Mouse (Mus musculus) neural tube, embryonic 13.5 days (tissue): ENCODE measurements around the gene Gpr3. TPM values are rescaled to one million over a fixed set of nuclear protein-coding genes. Genes with fewer than 3 reads are reported as not detected.
A peak's percentile ranks its signal among the peaks of the same experiment; 100 is the strongest.

Experiments
- ATAC-seq: fragments of 200-750 bp; cut with Nextera tagmentation; 2 replicates; pipeline ENCODE4 v1.8.0; 2017; ENCODE audit warnings: low read depth, mild to moderate bottlenecking, moderate TSS enrichment, moderate library complexity
- H3K27ac ChIP-seq: fragments of 300-500 bp; sonication (generic); replicated peaks from 2 replicates; pipeline ENCODE4 v1.5.1; 2015; ENCODE audit warnings: moderate library complexity, mild to moderate bottlenecking, inconsistent platforms
- H3K27me3 ChIP-seq: fragments of 300-500 bp; sonication (generic); 2 replicates; pipeline ENCODE4 v1.6.1; 2015; ENCODE audit warnings: mild to moderate bottlenecking, inconsistent platforms
- H3K36me3 ChIP-seq: fragments of 300-500 bp; sonication (generic); 2 replicates; pipeline ENCODE4 v1.6.1; 2015; ENCODE audit warnings: mild to moderate bottlenecking, inconsistent platforms
- H3K4me1 ChIP-seq: fragments of 300-500 bp; sonication (generic); replicated peaks from 2 replicates; pipeline ENCODE4 v1.6.1; 2015; ENCODE audit warnings: inconsistent platforms
- H3K4me2 ChIP-seq: fragments of 300-500 bp; sonication (generic); 2 replicates; pipeline ENCODE4 v1.6.1; 2015; ENCODE audit warnings: inconsistent platforms, mild to moderate bottlenecking, moderate library complexity
- H3K4me3 ChIP-seq: fragments of 300-500 bp; sonication (generic); 2 replicates; pipeline ENCODE4 v1.5.1; 2015; ENCODE audit warnings: mild to moderate bottlenecking, inconsistent platforms
- H3K9ac ChIP-seq: fragments of 300-500 bp; sonication (generic); 2 replicates; pipeline ENCODE4 v1.6.1; 2015; ENCODE audit warnings: moderate library complexity, mild to moderate bottlenecking, inconsistent platforms
- H3K9me3 ChIP-seq: fragments of 300-500 bp; sonication (generic); 2 replicates; pipeline ENCODE4 v1.6.1; 2016; ENCODE audit warnings: inconsistent platforms
- WGBS: fragments of 180-500 bp; shearing (Covaris S2); methylation state at CpG from one replicate; pipeline ENCODE4 v1.1.7; 2015; 5-methylcytosine and 5-hydroxymethylcytosine counted together
- polyA plus RNA-seq: library from polyadenylated mRNA; unstranded; fragments of >200 nt; fragmentation: Nextera tagmentation; extraction: Ambion mirVana; gene quantifications from 2 replicates; pipeline ENCODE4 v1.2.1, GENCODE M21; 2015

The Gpr3 gene
- polyA plus RNA-seq, 1 experiment from 2014 or later: 1.1 TPM

- Histone ChIP-seq H3K9me3 (no peaks in the 10 kb centered on the region), H3K9ac (peak overlapping the region; percentile 49), H3K27me3 (no peaks in the 10 kb centered on the region), H3K36me3 (peaks cover 10% of the 10 kb centered on the region), H3K4me3 (no peak overlapping the region), H3K4me2 (peak overlapping the region; percentile 27), H3K4me1 (peaks cover 29% of the 10 kb centered on the region), H3K27ac (peak overlapping the region; percentile 76)
- peak; percentile 69; the same call in 1 of the 2 replicates for ATAC-seq
- 53% methylated on average over 14 of the region's 14 CpGs for WGBS
These were observed 36.2 kb downstream of the Gpr3 start for GRCm38 (mm10) chr4:133175998-133176760.

GRCm38 (mm10) chr4:133175274-133175673 is 37.1 kb downstream of the Gpr3 start:
- Histone ChIP-seq H3K9me3 (no peaks in the 10 kb centered on the region), H3K4me2 (no peak overlapping the region), H3K9ac (no peak overlapping the region), H3K4me3 (no peak overlapping the region), H3K27ac (no peak overlapping the region), H3K4me1 (peaks cover 35% of the 10 kb centered on the region), H3K36me3 (peaks cover 10% of the 10 kb centered on the region), H3K27me3 (no peaks in the 10 kb centered on the region)
- WGBS: 85% methylated on average over 7 of the region's 7 CpGs
- no peak for ATAC-seq

DNA sequence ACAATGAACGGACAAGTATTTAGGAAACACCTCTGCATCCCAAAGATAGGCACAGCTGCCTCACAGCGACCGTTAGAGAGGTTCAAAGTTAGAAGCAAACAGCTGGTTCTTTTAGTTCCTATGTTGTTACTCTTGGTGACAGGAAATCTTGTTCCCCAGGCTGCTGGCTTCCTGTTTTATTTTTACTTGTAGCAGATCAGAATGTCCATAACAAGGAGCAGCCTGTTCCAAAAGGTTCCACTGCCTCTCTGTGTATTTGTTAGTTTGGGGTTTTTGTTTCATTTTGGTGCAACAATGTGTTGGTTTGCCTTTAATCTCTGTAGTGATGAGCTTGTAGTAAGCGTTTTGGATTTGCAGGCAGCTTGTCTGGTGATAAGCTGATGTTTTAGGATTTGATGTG is 38.0 kb downstream of the Gpr3 start:
- Histone ChIP-seq H3K27me3 (no peaks in the 10 kb centered on the region), H3K9me3 (no peaks in the 10 kb centered on the region), H3K4me1 (peaks cover 44% of the 10 kb centered on the region), H3K4me3 (no peak overlapping the region), H3K36me3 (peaks cover 5% of the 10 kb centered on the region), H3K9ac (no peak overlapping the region), H3K27ac (no peak overlapping the region), H3K4me2 (no peak overlapping the region)
- no peak for ATAC-seq
- 76% methylated on average over 4 of the region's 4 CpGs for WGBS

GRCm38 (mm10) chr4:133172451-133172850 is 39.9 kb downstream of the Gpr3 start:
- H3K36me3 ChIP-seq: no peaks in the 10 kb centered on the region
- no peak overlapping the region for H3K4me3 ChIP-seq
- H3K9ac ChIP-seq: no peak overlapping the region
- H3K4me1 ChIP-seq: peaks cover 43% of the 10 kb centered on the region
- H3K9me3 ChIP-seq: no peaks in the 10 kb centered on the region
- no peaks in the 10 kb centered on the region for H3K27me3 ChIP-seq
- no peak for ATAC-seq
- no peak overlapping the region for H3K27ac ChIP-seq
- WGBS: 94% methylated on average over 4 of the region's 4 CpGs
- H3K4me2 ChIP-seq: no peak overlapping the region

GRCm38 (mm10) chr4:133170616-133171015 is 41.7 kb downstream of the Gpr3 start:
- H3K4me3 ChIP-seq: no peak overlapping the region
- no peak overlapping the region for H3K9ac ChIP-seq
- H3K4me1 ChIP-seq: peaks cover 24% of the 10 kb centered on the region
- H3K9me3 ChIP-seq: no peaks in the 10 kb centered on the region
- no peaks in the 10 kb centered on the region for H3K27me3 ChIP-seq
- H3K27ac ChIP-seq: no peak overlapping the region
- no peak for ATAC-seq
- H3K4me2 ChIP-seq: no peak overlapping the region
- no peaks in the 10 kb centered on the region for H3K36me3 ChIP-seq

DNA sequence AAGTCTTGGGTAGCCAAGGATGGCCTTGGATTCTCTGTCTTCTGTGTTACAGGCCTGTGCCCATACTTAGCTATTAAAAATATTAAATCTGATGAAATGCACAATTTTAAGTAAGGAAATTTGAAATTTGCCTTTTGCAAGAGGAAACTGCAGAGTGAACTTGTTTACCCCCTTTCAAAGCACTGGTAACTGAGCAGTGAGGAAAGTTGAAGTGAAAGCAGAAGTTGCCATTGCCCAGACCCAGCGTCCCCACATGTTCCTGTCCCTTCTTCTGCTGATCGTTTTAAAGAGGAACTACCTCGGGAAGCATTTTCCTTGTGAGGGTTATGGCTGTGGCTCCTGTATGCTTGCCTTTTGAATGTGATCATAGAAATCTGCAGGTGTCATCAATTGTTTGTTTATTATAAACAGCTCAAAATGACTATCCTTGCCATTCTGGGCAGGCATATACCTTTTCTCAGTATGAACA is 42.2 kb downstream of the Gpr3 start:
- no peaks in the 10 kb centered on the region for H3K36me3 ChIP-seq
- WGBS: 86% methylated on average over 3 of the region's 3 CpGs
- no peak overlapping the region for H3K4me3 ChIP-seq
- ATAC-seq: no peak
- no peak overlapping the region for H3K4me2 ChIP-seq
- no peaks in the 10 kb centered on the region for H3K27me3 ChIP-seq
- peaks cover 19% of the 10 kb centered on the region for H3K4me1 ChIP-seq
- H3K9me3 ChIP-seq: no peaks in the 10 kb centered on the region
- H3K9ac ChIP-seq: no peak overlapping the region
- H3K27ac ChIP-seq: no peak overlapping the region

DNA sequence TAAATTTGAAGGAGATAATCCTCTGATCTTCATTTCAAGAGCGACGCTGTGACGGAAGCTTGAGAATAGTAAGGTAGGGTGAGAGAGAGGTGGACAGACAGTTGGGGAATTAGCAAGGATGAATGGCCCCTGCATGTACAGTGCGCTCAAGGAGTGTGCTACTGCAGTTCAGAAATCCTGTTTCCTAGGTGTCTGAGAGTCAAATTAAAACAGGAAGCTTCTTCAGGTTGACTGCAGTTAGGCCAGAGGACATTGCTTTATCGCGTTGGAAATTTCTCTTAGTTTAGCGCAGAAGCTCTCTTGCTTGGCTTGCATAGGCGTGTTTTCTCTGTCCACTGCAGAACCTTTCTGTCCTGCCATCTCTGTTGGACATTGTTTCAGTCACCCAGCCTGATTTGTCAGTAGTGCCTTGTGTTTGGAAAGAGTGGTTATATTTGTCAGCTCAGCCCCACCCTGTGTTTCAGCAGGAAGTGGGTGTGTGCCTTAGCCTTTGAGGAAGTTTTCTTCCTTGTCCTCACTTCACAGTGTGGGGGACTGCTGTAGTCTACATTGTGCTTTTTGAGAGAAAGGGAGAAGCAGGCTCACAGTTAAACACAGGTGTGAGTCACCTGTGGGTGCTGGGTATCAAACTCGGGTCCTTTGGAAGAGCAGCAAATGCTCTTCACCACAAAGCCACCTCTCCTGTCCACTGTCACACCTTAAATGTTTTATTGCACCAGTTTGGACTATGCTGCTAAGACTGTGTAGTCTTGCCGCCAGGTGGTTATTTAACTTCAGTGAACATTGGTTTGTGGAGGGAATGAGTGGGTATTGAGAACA is 42.9 kb downstream of the Gpr3 start:
- no peak overlapping the region for H3K27ac ChIP-seq
- H3K9me3 ChIP-seq: no peaks in the 10 kb centered on the region
- H3K4me2 ChIP-seq: no peak overlapping the region
- H3K27me3 ChIP-seq: no peaks in the 10 kb centered on the region
- H3K4me1 ChIP-seq: peaks cover 18% of the 10 kb centered on the region
- no peak for ATAC-seq
- no peak overlapping the region for H3K9ac ChIP-seq
- WGBS: 87% methylated on average over 10 of the region's 10 CpGs
- H3K4me3 ChIP-seq: no peak overlapping the region
- no peaks in the 10 kb centered on the region for H3K36me3 ChIP-seq

GRCm38 (mm10) chr4:133166773-133167172 is 45.6 kb downstream of the Gpr3 start:
- Histone ChIP-seq H3K9ac (no peak overlapping the region), H3K36me3 (no peaks in the 10 kb centered on the region), H3K4me3 (no peak overlapping the region), H3K9me3 (no peaks in the 10 kb centered on the region), H3K27ac (no peak overlapping the region), H3K4me1 (peaks cover 18% of the 10 kb centered on the region), H3K27me3 (no peaks in the 10 kb centered on the region), H3K4me2 (no peak overlapping the region)
- ATAC-seq: no peak
- WGBS: 91% methylated on average over 9 of the region's 9 CpGs

GRCm38 (mm10) chr4:133162196-133162595 is 50.1 kb downstream of the Gpr3 start:
- H3K4me2 ChIP-seq: no peak overlapping the region
- H3K9ac ChIP-seq: no peak overlapping the region
- H3K27ac ChIP-seq: no peak overlapping the region
- no peak for ATAC-seq
- H3K4me3 ChIP-seq: no peak overlapping the region
- H3K27me3 ChIP-seq: no peaks in the 10 kb centered on the region
- H3K4me1 ChIP-seq: 0 out of 2 replicates have a peak, but pooled peaks cover 10% of the 10 kb centered on the region
- H3K9me3 ChIP-seq: no peaks in the 10 kb centered on the region
- H3K36me3 ChIP-seq: no peaks in the 10 kb centered on the region
- 78% methylated on average over 6 of the region's 6 CpGs for WGBS

- no peak overlapping the region for H3K4me3 ChIP-seq
- peaks cover 17% of the 10 kb centered on the region; the same call in 1 of the 2 replicates for H3K4me1 ChIP-seq
- WGBS: 81% methylated on average over 4 of the region's 4 CpGs
- no peaks in the 10 kb centered on the region for H3K9me3 ChIP-seq
- no peak overlapping the region for H3K4me2 ChIP-seq
- H3K27ac ChIP-seq: no peak overlapping the region
- H3K9ac ChIP-seq: no peak overlapping the region
- no peaks in the 10 kb centered on the region for H3K27me3 ChIP-seq
- no peaks in the 10 kb centered on the region for H3K36me3 ChIP-seq
- no peak for ATAC-seq
These were observed 51.5 kb downstream of the Gpr3 start for GRCm38 (mm10) chr4:133160821-133161220.

DNA sequence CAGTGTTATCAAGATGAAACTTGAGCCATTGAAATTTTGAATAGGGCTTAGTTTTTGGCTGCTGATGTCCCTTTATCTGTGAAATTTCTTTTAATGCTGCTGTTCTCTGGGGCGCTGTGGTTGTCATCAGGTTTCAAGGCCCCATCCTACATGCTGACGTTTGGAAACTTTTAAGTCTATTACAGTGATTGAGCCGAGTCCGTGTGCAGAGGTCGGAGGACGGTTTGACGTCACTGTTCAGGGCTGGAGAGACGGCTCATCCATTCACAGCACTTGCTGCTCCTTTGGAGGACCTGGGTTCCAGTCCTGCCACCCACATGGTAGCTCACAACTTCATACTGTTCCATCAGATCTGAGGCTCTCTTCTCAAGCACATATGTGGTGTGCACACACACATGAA is 52.1 kb downstream of the Gpr3 start:
- 81% methylated on average over 8 of the region's 8 CpGs for WGBS
- ATAC-seq: no peak

DNA sequence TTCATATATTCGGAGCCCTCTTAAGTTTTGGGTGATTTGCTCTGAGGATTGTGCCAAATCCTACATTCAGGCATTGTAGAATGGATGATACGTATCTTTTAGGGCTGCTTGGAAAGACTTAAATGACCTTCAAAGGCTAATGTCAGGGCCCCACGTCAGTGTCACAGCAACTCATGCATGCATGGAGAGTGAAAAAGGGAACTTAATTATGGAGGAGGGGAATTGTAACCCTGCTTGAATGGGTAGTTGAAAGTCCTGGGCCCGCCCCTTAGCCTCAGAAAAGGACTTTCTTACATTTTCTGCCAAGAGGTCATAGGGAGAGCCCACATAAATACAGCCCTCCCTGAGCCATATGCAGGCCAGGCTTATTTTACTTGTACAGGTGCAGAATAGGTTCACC is 52.7 kb downstream of the Gpr3 start:
- peaks cover 17% of the 10 kb centered on the region; the same call in 1 of the 2 replicates for H3K4me1 ChIP-seq
- H3K27me3 ChIP-seq: no peaks in the 10 kb centered on the region
- no peak for ATAC-seq
- no peak overlapping the region for H3K9ac ChIP-seq
- no peaks in the 10 kb centered on the region for H3K9me3 ChIP-seq
- H3K4me2 ChIP-seq: no peak overlapping the region
- no peak overlapping the region for H3K4me3 ChIP-seq
- no peak overlapping the region for H3K27ac ChIP-seq
- no peaks in the 10 kb centered on the region for H3K36me3 ChIP-seq
- WGBS: 35% methylated on average over 4 of the region's 4 CpGs

More for the DNA sequence above, 52.1 kb downstream of the Gpr3 start:
- Histone ChIP-seq H3K36me3 (no peaks in the 10 kb centered on the region), H3K4me2 (no peak overlapping the region), H3K27me3 (no peaks in the 10 kb centered on the region), H3K4me1 (peaks cover 17% of the 10 kb centered on the region; the same call in 1 of the 2 replicates), H3K27ac (no peak overlapping the region), H3K9ac (no peak overlapping the region), H3K4me3 (no peak overlapping the region), H3K9me3 (no peaks in the 10 kb centered on the region)
